Mouse (Mus musculus) lung, postnatal 14 days (tissue): ENCODE measurements at regions not wholly inside any gene's neighbourhood (a gene's known extent, or its start where the extent isn't known, plus 50 kb on each side); places are given as distances from the start of the nearest gene placed in this dataset.
"Not testable (repeated sequence)": the region's sequence is repeated elsewhere in the genome, so short reads cannot be mapped to it uniquely, and the experiment has no call there.

Experiments
- DNase-seq: peaks from one replicate; pipeline ENCODE4 v3.0.0; 2021

DNA sequence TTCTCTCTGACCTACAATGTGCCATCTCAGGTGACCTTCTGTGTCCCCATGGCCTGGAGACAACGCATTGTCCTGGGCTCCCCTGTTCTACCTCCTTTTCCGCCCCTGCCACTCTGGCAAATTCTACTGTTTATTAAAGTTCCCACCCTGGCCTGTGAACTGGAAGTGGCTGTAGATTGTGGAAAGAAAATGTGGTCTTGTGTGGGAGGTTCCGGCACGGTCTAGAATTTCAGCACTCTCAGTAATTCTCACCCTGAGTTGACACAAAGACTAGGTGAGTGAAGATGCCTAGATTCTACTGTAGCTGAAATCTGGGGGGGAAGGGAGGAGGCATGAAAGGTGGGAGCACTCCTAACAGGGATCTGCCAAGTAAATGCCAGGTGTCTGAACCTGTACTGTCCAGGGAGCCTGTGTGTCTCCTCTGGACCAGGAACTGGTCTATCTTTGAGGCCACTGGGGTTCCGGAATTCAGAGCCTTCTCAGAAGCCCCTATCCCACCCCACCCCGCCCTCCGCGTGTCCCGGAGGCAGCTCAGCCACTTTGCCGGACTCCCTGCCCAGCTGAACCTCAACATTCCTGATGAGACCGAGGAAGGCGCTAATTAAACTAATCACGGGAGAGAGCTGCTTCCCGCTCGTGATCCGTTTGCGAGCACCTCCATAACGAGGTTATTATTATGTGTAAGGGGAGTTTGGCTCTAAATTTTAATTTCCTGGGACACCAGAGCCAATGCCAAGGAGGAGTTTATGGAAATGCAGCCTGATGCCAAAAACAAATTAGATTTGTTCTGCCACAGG lies 77.3 kb upstream of the Cpsf6 start:
- DNase-seq: no peak

DNA sequence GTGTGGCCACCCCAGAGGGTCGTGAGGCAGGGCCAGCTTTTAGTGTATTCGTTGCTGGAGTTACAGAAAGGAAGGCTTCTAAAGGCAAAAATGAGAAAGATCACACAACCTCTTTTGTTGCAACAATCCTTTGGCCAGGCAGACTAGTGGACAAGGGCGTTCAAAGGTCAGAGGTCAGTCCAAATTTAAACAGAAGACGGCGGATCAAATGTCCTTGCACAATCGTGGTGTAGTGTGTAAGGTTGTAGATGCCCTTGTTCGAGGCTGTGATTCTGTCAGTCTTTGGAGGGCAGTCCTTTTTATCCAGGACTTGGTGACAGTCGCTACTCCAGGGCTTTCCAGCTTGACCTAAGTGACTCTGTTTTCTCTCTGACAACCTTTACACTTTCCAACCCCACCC lies 76.6 kb upstream of the Cpsf6 start:
- no peak for DNase-seq

DNA sequence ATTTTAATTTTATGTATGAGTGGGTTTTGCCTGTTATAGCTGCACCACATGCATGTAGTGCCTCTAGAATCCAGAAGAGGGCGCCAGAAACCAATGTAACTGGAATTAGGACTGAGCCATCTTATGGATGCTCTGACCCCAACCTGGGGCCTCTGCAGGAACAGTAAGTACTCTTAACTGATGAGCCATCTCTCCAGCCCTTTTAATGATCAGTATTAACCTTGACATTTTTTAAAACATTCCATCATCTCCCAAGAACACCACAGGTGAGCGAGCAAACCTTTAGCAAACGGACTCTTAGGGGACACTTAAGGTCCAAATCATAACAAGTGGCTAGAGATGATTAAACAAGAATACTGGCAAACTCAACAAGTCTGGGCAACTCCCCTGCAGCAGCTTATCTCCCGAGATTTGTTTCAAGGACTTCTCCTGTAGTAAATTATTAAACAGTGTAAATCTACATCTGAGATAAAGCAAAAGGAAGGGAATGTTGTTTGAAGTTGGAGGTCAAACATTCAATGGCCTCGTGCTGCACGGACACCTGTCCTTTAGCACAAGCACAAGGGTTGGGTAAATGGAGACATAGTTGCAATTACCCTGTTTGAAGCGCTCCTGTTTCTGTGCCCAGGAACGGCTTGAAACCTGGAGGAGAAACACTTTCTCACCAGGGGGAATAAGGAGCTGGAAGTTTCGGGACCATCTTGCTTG lies 75.9 kb upstream of the Cpsf6 start:
- peak; percentile 77 for DNase-seq

DNA sequence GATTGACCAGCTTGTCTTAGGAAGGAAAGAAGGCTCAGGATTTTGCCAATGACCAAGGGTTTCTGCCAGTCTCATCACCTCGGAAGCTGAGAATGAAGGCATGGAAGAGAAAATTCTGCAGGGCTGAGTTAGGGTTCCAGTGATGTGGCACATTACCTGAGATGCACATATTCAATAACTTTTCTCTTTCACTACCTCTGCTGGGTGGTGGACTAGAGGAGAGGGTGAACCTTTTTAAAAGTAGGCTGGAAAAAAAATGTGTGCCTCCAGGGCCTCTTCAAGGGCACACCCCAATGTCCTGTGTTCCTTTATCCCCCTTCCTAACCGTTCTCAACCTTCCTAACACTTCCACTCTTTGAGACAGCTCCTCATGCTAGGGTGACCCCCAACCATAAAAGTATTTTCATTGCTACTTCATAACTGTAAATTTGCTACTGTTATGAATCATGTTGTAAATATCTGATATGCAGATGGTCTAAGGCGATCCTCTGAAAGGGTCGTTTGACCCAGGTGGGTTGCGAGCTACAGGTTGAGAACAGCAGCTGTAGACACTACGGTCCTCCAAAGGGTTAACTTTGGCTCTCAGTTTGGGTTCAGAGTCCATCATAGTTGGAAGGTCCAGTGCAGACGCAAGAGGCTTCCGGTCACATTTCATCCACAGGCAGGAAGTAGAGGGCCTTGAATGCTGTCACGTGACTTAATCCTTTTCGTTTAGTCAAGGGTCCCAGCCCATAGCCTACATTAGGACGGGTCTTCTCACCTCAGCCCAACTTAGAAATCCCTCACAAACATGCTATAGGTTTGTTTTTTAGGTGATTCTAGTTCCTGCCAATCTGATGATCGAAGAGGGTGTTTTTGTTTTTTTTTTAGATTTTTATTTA lies 75.1 kb upstream of the Cpsf6 start:
- DNase-seq: no peak

DNA sequence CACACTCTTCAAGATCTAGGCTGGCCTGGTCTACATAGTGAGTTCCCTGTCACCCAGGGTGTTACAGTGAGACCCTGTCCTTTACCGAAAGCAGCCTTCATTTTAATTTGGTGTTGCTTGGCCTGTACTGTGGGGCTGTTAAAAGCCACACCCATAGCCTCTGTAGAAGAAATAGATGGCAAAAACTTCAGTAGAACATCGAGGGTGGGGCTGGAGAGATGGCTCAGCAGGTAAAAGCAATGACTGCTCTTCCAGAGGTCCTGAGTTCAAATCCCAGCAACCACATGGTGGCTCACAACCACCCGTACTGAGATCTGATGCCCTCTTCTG lies 74.3 kb upstream of the Cpsf6 start:
- DNase-seq: no peak

DNA sequence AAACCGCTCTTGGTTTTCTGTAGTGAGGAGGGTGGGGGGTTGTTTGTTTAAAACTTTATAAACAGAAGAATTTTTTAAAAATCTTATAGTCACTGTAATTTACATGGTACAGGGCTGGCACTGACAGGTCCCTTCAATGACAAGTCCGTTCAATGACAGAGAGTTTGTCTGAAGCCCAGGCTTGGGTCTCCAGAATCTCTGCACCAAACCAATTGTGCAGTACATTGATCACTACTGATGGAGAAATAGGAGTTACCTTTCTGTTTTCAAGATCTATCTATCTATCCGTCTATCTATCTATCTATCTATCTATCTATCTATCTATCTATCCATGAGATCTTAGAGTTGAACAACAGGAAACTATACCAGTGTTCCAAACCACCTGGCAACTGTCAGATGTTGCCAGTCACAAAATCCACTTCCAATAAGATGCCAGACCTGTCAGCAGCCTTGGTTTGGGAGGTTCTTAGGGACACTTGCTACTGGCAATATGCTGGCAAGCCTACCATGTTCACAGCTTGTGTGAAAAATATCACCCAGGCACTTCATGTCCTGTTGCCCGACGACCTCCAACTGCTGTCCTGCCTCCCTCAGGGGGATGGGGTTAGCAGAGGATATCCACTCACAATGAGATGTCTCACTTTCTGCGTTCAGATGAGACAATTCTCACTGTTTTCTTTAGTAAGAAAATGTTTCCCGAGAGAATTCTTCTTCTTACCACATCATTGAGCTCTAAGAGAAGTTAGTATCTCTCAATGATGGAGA lies 73.8 kb upstream of the Cpsf6 start:
- no peak for DNase-seq

DNA sequence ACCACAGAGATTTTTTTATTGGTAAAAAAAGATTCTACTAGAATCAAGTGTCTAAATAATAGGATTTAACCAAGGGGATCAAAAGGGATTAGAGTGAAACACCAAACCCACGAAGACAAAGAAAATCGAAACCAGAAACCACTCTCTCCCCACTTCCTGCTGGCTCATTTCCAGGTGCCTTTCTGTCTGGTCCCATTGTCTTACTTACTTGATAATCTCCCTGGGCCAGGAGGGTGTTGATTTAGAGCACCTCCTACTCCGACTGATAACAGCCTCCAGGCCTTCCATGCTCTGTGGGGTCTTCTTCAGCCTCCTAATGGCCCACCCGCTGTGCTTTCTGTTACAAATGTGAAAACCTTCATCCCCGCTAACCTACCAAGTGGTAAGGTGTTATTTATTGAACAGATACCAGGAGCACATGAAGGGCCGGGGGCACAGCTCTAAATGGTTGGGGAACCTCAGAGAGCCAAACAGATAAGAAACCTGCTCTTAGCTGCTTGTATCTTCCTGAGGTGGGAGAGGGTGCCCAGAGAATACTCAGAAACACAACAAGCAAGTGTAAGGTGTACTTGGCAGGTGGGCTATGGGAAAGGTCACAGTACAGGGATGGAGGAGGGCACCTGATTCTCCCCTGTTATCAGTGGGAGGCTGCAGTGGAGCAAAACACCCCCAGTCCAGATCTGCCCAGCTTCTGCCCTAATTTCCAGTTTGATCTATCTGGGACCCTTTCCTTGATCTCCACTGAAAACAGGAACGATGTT lies 72.6 kb upstream of the Cpsf6 start:
- peak; percentile 75 for DNase-seq

DNA sequence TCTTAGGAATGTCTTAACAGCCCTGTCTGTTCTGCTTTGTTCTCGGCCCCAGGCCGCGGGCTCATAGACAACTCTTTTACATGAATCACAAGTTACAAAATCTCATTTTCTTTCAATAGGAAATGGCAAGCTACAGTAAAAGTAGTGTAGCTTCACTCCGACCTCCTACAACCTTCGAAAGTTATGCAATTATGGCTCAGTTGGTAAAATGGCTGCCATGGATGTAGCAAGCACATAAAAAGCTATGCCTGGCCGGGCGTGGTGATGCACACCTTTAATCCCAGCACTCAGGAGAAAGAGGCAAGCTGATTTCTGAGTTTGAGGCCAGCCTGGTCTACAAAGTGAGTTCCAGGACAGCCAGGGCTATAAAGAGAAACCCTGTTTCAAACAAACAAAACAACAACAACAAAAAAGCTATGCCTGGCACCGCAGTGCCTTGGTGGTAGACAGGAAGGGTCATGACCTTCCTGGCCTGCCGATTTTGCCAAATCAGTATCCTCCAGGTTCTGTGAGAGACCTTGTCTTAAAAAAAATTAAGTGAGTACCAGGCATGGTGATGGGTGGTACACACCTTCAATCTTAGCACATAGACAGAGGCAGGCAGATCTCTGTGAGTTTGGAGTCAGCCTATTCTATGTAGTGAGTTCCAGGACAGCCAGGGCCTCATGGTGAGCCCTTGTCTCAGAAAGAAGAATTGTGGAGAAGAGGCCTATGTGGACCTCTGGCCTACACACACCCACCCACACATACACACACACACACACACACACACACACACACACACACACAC lies 71.8 kb upstream of the Cpsf6 start:
- DNase-seq: no peak

DNA sequence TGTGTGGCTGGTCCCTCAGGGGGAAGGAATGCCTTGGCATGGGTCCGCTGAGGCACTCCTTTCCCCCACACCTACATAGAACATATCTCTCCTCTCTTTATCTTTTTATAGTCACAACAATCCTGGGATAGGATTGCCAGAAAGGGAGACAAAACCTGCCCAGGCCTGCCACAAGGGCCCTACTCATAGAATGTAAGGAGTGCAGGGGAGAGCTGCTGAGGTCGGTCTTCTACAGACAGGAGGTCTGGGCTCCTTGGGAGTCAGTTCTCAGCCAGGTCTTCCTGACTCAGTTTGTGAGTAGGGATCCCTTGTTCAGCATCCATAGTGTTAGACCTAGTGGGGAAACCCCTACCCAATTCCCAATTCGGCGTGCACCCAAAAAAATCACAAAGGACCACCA lies 70.8 kb upstream of the Cpsf6 start:
- DNase-seq: no peak

DNA sequence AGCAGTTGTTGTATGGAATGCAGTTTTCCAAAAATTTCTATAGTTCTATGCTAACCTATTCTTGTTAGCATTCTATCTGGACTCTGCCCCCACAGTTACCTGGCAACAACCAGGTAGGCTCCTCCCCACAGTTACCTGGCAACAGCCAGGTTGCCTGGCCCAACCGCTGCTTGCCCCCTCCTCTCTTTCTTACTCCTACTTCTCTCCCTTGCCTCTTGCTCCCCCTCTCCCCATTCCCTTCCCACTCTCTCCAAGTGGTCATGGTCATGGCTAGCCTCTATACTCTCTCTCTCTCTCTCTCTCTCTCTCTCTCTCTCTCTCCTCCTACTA lies 70.4 kb upstream of the Cpsf6 start:
- DNase-seq: no peak

DNA sequence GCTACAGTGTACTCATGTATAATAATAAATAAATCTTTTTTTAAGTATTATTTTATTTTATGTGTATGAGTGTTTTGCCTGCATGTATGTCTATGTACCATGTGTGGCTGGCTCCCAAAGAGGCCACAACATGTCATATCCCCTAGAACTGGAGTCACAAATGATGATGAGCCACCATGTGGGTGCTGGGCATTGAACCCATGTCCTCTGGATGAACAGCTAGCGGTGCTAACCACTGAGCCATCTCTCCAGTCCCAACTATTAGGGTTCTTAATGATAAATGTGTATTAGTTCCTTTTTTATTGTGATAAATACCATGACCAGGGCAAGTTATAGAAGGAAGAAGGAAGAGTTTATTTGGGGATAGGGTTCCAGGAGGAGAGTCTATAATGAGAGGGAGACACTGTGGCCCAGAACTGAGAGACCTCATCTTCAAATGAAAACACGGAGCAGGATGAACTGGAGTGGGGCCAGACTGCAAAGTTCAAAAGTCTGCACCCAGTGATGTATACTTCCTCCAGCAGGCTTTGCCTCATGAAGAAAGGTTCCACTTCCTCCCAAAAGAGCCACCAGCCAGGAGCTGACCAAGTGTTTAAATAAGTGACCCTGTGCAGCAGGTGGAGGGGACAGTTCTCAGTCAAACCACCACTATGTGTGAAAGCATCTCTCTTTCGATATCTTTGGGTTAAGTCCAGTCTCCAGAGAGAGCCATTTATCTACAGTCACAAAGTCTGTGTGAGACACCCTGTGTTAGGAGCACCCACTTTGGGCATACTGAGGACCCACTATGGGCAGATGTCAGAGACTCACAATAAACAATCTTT lies 69.8 kb upstream of the Cpsf6 start:
- no peak for DNase-seq

DNA sequence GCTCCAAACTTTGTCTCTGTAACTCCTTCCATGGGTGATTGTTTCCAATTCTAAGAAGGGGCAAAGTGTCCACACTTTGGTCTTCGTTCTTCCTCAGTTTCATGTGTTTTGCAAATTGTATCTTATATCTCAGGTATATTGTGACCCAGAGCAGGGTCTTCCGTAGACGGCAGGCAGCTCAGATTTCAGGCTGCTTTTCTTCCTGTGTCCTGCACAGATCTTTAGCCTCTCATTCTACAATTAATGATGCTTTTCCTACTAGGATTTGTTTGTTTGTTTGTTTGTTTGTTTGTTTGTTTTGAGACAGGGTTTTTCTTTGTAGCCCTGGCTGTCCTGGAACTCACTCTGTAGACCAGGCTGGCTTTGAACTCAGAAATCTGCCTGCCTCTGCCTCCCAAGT lies 69.0 kb upstream of the Cpsf6 start:
- not testable (repeated sequence) for DNase-seq

DNA sequence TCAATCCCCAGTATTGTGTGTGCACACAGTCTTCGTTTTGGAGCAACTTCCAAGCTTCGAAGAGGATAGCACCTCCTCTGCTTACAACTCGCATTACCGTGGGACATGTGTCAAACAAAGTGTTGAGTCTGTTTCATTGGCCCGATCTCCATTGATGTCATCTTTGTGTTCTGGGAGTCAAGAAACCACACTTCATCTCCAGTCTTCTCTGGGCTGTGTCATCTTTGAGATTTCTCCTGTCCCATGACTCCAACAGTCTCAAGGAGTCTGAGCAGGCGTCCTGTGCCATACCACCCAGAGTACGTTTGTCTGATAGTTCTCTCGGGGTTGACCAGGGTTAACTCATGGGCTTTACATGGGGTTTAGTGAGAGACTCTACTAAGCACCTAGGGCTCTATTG lies 67.8 kb upstream of the Cpsf6 start:
- DNase-seq: no peak

DNA sequence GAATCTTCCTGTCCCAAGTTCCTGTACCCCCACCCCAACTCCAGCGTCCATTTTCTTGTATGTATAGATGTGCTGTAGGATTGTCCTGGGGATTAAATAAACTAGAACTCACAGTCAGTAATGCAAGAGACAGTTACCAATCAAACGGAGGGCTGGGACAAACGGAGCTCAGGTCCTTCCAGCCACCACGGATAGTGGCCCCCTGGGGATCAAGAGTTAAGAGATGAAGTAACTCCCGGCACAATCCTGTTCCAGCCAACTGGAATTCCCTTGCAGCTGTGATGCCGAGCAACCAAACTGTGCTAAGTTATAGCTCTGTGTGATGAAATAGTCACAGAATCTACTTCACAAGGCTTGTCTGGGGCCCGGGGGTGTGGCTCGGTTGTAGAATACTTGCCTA lies 67.4 kb upstream of the Cpsf6 start:
- no peak for DNase-seq

DNA sequence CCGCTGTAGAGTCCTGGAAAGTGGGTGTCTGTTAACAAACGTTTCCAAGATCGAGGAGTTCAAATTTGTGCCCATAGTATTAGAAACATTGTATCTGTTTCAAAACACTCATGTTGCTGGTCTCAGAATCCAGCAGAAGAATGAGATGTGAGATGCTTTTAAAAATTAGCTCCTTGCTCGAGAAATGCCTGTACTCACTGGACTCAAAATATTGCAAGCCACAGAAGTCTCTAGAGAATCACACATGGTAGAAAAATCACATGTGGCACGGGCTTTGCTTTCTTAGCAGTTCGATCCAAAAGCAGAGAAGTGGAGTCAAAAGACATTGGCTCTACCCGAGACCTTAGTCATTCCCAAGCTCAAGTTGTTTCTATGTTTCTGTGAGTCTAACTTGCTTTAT lies 67.0 kb upstream of the Cpsf6 start:
- DNase-seq: no peak

DNA sequence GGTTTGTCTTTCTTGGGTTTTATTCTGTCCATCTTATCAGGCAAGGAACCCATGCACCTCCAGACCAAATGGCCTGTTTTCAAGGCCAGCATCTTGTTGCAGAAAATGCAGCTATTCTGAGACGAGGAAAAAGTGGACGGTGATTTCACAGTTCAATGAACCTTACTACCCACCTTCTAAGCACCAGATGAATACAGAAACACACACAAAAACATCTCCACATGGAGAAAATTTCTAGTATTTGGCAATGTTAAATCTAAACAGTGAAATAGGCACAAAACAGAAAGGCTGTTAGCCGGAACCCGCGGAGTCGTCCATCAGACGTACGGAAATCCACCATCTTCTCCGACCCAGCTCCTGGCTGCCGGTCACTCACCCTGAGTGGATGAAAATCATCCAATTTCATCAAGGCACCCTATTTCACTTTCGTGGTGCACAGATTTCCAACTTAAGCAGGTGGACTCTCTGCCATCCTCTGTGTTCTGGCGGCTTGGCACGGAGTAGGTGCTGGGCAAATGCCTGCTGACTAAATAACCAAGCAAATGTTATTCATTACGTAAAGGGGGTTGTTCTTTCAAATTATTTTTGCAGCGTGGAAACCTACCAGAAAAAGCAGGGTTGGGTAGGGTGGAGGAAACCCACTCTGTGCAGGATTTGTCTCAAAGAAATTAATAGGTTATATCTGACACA lies 66.1 kb upstream of the Cpsf6 start:
- no peak for DNase-seq

DNA sequence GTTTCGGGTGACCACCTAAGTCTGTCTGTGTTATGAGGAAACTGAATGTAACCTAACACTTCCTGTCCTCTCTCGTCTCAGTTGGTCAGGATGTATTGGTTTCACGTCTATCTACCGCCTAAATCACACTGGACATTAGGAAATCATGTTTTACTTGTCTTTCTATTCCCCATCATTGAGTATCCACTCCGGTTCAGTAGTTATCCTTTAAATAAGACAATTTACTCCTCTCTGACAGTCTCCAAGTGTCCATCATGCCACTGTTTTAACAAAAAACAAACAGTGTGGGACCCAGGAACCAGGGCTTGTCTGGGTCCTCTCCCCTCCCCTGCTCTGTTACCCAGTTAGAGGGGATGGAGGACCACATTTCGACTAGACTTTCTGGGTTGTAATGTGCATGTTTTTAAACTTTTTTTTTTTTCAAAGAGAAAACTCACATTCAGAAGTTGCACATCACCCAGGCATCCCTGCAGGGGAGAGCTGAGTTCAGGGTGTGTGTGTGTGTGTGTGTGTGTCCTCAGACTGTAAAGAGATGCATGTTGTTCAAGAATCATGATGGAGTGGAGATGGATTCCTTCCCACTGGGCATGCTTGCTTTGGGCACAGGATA lies 65.5 kb upstream of the Cpsf6 start:
- DNase-seq: no peak

DNA sequence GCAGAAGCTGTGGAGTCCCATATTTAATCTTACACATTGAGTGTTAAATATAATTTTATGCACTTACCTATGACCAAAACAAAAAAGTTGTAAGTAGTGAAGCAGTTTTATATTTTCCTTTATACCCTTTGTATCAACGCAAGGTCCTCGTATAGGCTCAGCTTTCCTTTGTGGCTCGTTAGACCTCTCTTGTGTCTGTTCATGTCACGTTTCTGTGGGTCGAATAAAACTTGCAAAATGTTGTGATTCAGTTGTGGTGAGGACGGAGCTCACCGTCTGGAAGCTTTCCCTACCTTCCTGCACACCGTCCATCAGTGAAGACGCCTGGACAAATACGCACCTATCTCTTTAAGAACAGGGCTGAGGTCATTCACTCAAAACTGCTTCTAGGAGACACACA lies 64.9 kb upstream of the Cpsf6 start:
- DNase-seq: no peak
